Mouse (Mus musculus): Measurements from ENCODE around the gene Pon2. TPM values are rescaled to one million over a fixed set of nuclear protein-coding genes. Genes with fewer than 3 reads are reported as not detected.
"Not testable (repeated sequence)": the region's sequence is repeated elsewhere in the genome, so short reads cannot be mapped to it uniquely, and the experiment has no call there.

Gene Pon2
- 10 to 100 TPM; 19.8 TPM for total RNA-seq (2021)

GRCm38 (mm10) chr6:5298092-5298554 is at the start of gene Pon2:
Gene Pon2 (minus strand): TSS chr6:5298455.
- peak; percentile 53 to 54 for DNase-seq

GRCm38 (mm10) chr6:5344255-5344654 is 46.0 kb upstream of the Pon2 start:
- DNase-seq = no peak

DNA sequence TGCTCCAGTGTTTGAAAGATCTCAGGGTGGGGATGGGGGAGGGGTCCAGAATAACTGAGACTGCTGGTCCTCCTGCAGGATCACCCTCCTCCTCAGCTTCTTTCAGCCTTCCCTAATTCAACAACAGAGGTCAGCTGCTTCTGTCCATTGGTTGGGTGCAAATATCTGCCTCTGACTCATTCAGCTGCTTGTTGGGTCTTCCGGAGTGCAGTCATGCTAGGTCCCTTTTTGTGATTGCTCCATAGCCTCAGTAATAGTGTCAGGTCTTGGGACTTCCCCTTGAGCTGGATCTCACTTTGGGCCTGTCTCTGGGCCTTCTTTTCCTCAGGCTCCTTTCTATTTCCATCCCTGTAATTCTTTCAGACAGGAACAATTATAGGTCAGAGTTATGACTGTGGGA is 41.0 kb upstream of the Pon2 start:
- not testable (repeated sequence) for DNase-seq

DNA sequence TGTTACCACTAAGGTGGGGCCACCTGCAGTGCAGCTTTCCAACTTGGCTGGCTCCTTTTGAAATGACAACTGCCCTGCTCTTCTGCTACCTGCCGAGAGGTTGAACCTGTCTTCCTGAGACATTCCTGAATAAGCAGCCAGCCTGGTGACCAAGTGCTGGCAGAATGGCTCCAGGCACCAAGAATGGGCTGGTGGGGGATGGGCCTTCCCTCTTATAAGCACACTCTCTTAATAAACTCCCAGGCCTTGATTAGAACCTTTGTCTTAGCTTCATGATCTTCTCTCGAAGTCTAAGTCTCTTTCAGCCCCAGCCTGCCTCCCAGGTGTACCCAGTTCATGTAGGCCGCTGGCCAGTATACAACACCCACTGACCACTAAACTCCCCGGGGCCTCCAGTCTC is 40.5 kb upstream of the Pon2 start:
- DNase-seq = not testable (repeated sequence)

GRCm38 (mm10) chr6:5336016-5336415 is 37.8 kb upstream of the Pon2 start:
- not testable (repeated sequence) for DNase-seq

- DNase-seq = no peak
These were observed 35.8 kb upstream of the Pon2 start for GRCm38 (mm10) chr6:5334021-5334420.

- DNase-seq = no peak
These were observed 34.4 kb upstream of the Pon2 start for GRCm38 (mm10) chr6:5332560-5333150.

GRCm38 (mm10) chr6:5325122-5325521 is 26.9 kb upstream of the Pon2 start:
- no peak for DNase-seq

- DNase-seq = not testable (repeated sequence)
These were observed 25.8 kb upstream of the Pon2 start for GRCm38 (mm10) chr6:5324101-5324500.

GRCm38 (mm10) chr6:5316630-5317029 is 18.4 kb upstream of the Pon2 start:
- DNase-seq = no peak

GRCm38 (mm10) chr6:5315053-5315759 is 17.0 kb upstream of the Pon2 start:
- no peak for DNase-seq

DNA sequence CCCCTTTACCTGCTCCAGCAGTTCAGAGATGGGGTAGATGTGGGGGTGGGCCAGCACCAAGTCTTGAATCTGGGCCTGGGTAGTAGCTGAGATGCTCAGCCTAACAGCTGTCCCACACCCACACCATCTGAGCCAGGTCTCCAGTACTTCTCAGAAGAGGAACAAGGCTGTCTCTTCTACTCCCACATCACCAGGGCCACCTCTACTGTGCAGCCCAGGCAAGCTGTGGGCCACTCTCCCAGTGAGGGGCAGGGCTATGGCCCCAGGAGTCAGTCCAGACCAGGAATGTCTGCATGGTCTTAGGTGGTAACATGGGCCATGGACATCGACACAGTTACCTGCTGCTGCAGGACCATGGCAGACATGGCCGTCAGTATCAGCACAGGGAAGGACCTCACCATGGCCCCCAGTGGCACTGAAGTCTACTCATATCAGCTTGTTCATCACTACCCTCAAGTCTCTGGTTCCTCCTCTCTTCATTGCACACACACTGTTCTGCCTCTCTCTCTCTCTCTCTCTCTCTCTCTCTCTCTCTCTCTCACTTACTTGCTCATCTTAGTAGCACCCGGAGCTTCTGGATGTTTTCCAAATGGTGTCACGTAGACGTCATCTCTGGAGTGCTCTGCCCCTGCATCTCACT is 15.8 kb upstream of the Pon2 start:
- no peak for DNase-seq

DNA sequence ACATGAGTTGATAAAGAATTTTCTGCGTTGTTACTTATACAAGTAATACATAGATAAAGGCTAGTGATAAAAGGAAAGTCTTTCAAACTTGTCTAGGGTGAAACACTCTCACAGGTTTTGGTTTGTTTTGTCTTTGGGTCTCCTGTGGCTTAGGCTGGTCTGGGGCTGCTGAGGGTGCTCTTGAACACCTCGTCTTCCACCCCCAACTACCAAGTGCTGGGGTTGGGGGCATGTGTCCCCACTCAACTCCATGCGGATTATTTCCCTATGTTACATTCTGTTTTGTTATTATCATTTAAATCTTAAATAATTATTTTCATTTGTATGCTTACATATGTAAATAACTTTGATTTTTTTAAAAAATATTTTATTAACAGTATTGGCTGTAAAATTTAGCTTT is 12.2 kb upstream of the Pon2 start:
- DNase-seq = no peak

- DNase-seq = no peak
These were observed 11.4 kb upstream of the Pon2 start for GRCm38 (mm10) chr6:5309595-5310197.

- DNase-seq = no peak
These were observed 7.7 kb upstream of the Pon2 start for GRCm38 (mm10) chr6:5305926-5306325.

DNA sequence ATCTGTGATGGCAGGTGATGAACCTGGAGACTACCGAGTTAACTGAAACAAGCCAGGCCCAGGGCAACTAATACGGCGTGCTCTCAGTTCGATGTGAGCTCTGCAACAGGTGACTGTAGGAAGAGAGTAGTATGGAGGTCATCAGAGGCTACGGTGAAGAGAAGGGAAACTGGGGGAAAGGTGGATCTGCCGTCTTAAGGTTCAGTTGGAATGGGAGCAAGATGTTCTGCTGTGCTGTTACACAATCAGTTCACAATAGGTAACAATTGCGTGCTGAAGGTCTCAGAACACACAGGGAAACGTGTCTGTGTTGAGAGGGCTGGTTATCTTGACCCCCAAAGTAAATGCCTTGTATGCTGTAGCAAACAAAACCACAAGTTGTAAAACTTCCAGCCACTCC is 6.7 kb upstream of the Pon2 start:
- no peak for DNase-seq

DNA sequence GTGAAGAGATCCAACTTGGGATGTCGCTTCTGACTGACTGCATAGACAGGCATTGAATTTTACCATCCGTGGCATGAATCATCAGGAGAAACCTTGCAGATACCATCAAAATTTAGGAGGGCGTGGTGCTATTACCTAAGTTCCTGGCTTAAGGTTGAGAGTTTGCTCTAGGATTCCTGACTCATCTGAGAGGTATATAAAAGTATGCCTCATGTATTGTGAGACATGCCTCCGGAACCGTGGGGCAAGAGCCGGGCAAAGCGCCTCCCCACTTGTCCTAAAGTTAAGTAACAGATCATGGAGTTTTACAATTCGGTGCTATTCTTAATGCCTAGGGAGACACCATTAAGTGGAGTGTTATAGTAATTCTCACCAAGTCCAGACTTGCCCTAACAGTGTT is 2.4 kb upstream of the Pon2 start:
- no peak for DNase-seq

DNA sequence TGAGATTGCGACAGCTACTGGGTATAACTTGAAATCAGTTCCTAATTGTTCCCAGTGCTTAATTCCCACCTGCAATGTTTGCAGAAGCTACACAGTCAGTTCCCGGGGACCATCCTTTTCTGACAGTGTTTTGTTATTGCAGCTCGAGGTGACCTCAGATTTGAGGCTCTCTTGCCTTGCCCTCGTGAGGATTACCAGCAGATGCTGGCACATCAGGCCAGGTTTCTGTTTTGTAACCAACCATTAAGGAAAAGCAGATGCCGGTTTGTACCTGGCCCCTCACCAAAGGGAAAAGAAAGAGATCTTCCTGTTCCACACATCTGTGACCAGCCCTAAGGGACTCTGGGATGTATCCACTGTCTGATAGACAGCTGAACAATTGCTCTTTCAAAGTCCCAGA is 1.3 kb upstream of the Pon2 start:
- no peak for DNase-seq

DNA sequence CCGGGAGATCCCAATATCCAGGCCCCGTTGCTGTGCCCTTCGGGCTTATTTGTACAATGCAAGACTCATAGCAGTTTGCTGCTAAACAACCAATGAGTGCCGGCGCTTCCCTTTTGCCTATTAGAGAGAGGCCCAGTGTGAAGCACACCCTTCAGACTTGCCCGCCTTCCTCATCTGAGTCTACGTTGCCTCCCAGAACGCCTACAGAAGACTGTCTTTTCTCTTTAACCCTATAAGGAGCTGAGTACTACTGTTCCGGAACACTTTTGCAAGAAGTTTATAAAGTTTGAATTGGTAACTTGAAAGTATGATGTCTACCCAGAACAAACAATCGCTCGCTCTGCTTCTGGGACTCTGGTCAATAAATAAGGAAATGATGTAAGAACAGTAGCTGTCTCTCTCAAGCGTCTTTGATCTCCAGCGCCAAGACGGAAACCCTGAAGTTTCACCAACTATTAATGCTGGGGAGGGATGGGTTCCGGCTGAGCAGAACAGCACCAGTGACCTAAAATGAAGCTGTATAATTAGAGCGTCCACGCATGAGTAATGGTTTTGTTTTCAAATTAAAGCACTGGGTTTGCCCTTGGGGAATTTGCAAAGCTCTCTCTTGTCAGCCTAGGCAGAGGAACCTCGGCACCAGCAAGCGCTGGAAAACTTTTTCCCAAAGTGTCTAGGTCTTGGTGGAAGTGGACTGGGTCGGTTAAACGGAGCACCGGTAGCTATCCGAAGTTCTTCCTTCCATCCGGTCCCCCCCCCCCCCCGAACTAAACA is 749 bp downstream of the Pon2 start:
- peak in 1 of 2 experiments; percentile 5 for DNase-seq

DNA sequence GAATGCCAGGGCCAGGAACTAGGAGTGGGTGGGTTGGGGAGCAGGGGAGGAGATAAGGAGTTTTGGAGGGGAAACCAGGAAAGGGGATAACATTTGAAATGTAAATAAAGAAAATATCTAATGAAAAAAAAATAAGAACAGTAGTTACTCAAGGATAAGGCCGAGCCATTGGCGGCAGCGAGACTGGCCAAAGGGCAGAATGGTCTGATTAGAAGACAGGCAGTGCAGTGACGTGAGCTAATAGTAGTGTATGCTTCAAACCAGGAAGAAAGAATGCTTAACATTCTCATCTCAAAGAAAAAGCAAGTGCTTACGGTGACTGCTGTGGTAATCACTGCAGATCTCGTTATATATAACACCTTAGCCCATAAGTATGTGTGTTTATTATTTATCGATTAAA is 2.2 kb downstream of the Pon2 start:
- no peak for DNase-seq

DNA sequence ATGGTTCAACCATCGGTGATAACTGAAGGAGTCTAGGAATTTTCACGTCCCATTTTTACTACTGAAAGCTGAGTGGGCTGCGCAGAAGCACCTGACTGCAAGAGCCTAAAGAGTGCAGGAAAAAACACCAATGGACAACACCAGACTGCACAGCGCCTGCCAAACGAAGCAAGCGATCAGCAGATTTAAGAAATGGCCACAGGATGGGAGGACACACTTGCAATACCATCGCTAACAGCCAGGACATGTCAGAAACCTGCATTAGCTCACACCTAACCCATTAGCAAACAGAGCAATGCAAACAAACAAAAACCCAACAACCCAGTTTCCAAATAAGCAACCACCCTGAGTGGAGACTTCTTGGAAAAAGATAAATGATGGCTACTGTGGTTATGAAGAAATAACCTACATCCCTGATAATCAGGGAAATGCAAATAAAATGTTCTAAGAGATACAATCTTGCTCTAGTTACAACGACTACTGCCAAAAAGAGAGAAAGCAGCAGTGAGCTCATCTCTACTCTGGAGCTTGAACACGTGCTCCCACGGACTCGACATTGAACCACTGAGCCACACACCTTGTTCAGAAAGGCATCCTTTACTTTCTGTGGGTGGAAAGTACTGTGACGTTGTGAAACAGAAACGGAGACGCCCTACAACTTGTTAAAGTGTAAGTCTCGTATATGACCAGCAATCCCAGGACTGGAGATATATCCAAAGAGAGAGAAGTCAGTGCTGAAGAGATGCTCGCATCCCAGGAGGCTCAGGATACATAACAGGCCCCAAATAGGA is 3.4 kb downstream of the Pon2 start:
- DNase-seq = no peak

DNA sequence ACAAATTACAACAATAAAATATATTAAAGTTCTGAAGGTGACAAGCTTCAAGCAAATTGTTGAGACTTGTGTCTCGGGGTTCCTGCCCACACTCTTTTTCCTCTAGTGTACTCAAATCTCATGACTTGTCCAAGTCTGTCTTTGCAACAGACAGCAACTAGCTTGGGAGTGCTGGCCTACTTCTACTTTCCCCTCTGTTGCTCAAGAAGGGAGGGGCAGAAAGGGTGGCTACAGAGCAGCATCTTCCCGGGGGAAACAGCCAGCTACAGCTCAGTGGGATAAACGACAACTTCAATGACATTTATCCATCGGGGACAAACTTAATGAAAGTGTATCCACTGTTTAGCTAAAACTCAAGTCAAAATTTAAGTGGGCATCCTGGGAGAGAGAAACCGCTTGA is 5.4 kb downstream of the Pon2 start:
- no peak for DNase-seq
